Mouse (Mus musculus) stomach, postnatal 0 days (tissue): ENCODE measurements around the gene Sephs1.

Experiments used
- CTCF ChIP-seq: IDR thresholded peaks from 2 replicates; pipeline ENCODE4 v1.5.1; 2016; ENCODE audit warnings: antibody characterized with exemption, low read depth, mild to moderate bottlenecking, moderate library complexity
- EP300 ChIP-seq: optimal IDR thresholded peaks from 2 replicates; pipeline ENCODE3; 2016; ENCODE audit warnings: antibody characterized with exemption

GRCm38 (mm10) chr2:4896970-4897369, 15.6 kb downstream of the Sephs1 start:
- no peak for TF ChIP-seq EP300
- peak; percentile 36 for TF ChIP-seq CTCF
